Mouse (Mus musculus): ENCODE measurements around the gene Hhip. TPM values are rescaled to one million over a fixed set of nuclear protein-coding genes. Genes with fewer than 3 reads are reported as not detected.

Gene Hhip
- polyA plus RNA-seq, 1 experiment from 2014 or later = 3.6 TPM

GRCm38 (mm10) chr8:79952857-79953256 lies 104.9 kb downstream of the Hhip start:
- Histone ChIP-seq H3K27me3 (ENCODE audit: control insufficient read depth, insufficient read depth, low read depth, low read length) (no peaks in the 10 kb centered on the region), H3K4me1 (ENCODE audit: control insufficient read depth, insufficient read depth, low read length) (no peaks in the 10 kb centered on the region), H3K4me3 (ENCODE audit: low read depth, low read length) (no peak overlapping the region), H3K9me3 (replicated peaks; ENCODE audit: control insufficient read depth, low read length, poor library complexity, severe bottlenecking) (no peaks in the 10 kb centered on the region), H3K27ac (ENCODE audit: low read length) (no peak overlapping the region), H3K9ac (ENCODE audit: low read depth, low read length) (no peak overlapping the region), H3K36me3 (ENCODE audit: control insufficient read depth, insufficient read depth, low read length) (no peaks in the 10 kb centered on the region), H3K4me2 (ENCODE audit: low read length) (no peak overlapping the region)
- ATAC-seq = no peak
- 34% methylated on average over 3 of the region's 3 CpGs for WGBS

- WGBS = 86% methylated on average over 3 of the region's 3 CpGs
- ATAC-seq = no peak
- H3K4me2 ChIP-seq (ENCODE audit: low read length) = no peak overlapping the region
- H3K4me1 ChIP-seq (ENCODE audit: control insufficient read depth, insufficient read depth, low read length) = no peaks in the 10 kb centered on the region
- no peaks in the 10 kb centered on the region for H3K36me3 ChIP-seq (ENCODE audit: control insufficient read depth, insufficient read depth, low read length)
- no peaks in the 10 kb centered on the region for H3K9me3 ChIP-seq (replicated peaks; ENCODE audit: control insufficient read depth, low read length, poor library complexity, severe bottlenecking)
- H3K27ac ChIP-seq (ENCODE audit: low read length) = no peak overlapping the region
- no peak overlapping the region for H3K4me3 ChIP-seq (ENCODE audit: low read depth, low read length)
- no peak overlapping the region for H3K9ac ChIP-seq (ENCODE audit: low read depth, low read length)
- H3K27me3 ChIP-seq (ENCODE audit: control insufficient read depth, insufficient read depth, low read depth, low read length) = no peaks in the 10 kb centered on the region
These were observed 107.4 kb downstream of the Hhip start for GRCm38 (mm10) chr8:79950376-79950775.

- H3K4me1 ChIP-seq (ENCODE audit: control insufficient read depth, insufficient read depth, low read length) = no peaks in the 10 kb centered on the region
- 88% methylated on average over 9 of the region's 9 CpGs for WGBS
- H3K36me3 ChIP-seq (ENCODE audit: control insufficient read depth, insufficient read depth, low read length) = no peaks in the 10 kb centered on the region
- H3K9me3 ChIP-seq (replicated peaks; ENCODE audit: control insufficient read depth, low read length, poor library complexity, severe bottlenecking) = no peaks in the 10 kb centered on the region
- no peak overlapping the region for H3K4me3 ChIP-seq (ENCODE audit: low read depth, low read length)
- no peak overlapping the region for H3K9ac ChIP-seq (ENCODE audit: low read depth, low read length)
- no peaks in the 10 kb centered on the region for H3K27me3 ChIP-seq (ENCODE audit: control insufficient read depth, insufficient read depth, low read depth, low read length)
- no peak for ATAC-seq
- no peak overlapping the region for H3K4me2 ChIP-seq (ENCODE audit: low read length)
- no peak overlapping the region for H3K27ac ChIP-seq (ENCODE audit: low read length)
These were observed 112.2 kb downstream of the Hhip start for GRCm38 (mm10) chr8:79945501-79946076.

GRCm38 (mm10) chr8:79941070-79941469 lies 116.7 kb downstream of the Hhip start:
- no peaks in the 10 kb centered on the region for H3K4me1 ChIP-seq (ENCODE audit: control insufficient read depth, insufficient read depth, low read length)
- H3K4me3 ChIP-seq (ENCODE audit: low read depth, low read length) = no peak overlapping the region
- H3K4me2 ChIP-seq (ENCODE audit: low read length) = no peak overlapping the region
- no peaks in the 10 kb centered on the region for H3K36me3 ChIP-seq (ENCODE audit: control insufficient read depth, insufficient read depth, low read length)
- WGBS = 96% methylated on average over 5 of the region's 5 CpGs
- H3K27me3 ChIP-seq (ENCODE audit: control insufficient read depth, insufficient read depth, low read depth, low read length) = no peaks in the 10 kb centered on the region
- no peak for ATAC-seq
- H3K9ac ChIP-seq (ENCODE audit: low read depth, low read length) = no peak overlapping the region
- peaks cover 3% of the 10 kb centered on the region; the same call in 1 of the 2 replicates for H3K9me3 ChIP-seq (replicated peaks; ENCODE audit: control insufficient read depth, low read length, poor library complexity, severe bottlenecking)
- no peak overlapping the region for H3K27ac ChIP-seq (ENCODE audit: low read length)

- Histone ChIP-seq H3K9me3 (replicated peaks; ENCODE audit: control insufficient read depth, low read length, poor library complexity, severe bottlenecking) (peaks cover 3% of the 10 kb centered on the region; the same call in 1 of the 2 replicates), H3K27me3 (ENCODE audit: control insufficient read depth, insufficient read depth, low read depth, low read length) (no peaks in the 10 kb centered on the region), H3K9ac (ENCODE audit: low read depth, low read length) (no peak overlapping the region), H3K4me2 (ENCODE audit: low read length) (no peak overlapping the region), H3K4me1 (ENCODE audit: control insufficient read depth, insufficient read depth, low read length) (no peaks in the 10 kb centered on the region), H3K4me3 (ENCODE audit: low read depth, low read length) (no peak overlapping the region), H3K36me3 (ENCODE audit: control insufficient read depth, insufficient read depth, low read length) (no peaks in the 10 kb centered on the region), H3K27ac (ENCODE audit: low read length) (no peak overlapping the region)
- WGBS = 44% methylated on average over 9 of the region's 9 CpGs
- ATAC-seq = no peak
These were observed 120.9 kb downstream of the Hhip start for GRCm38 (mm10) chr8:79936856-79937445.

- Histone ChIP-seq H3K4me3 (ENCODE audit: low read depth, low read length) (no peak overlapping the region), H3K36me3 (ENCODE audit: control insufficient read depth, insufficient read depth, low read length) (no peaks in the 10 kb centered on the region), H3K27me3 (ENCODE audit: control insufficient read depth, insufficient read depth, low read depth, low read length) (no peaks in the 10 kb centered on the region), H3K27ac (ENCODE audit: low read length) (no peak overlapping the region), H3K4me2 (ENCODE audit: low read length) (no peak overlapping the region), H3K9me3 (replicated peaks; ENCODE audit: control insufficient read depth, low read length, poor library complexity, severe bottlenecking) (peaks cover 3% of the 10 kb centered on the region; the same call in 1 of the 2 replicates), H3K9ac (ENCODE audit: low read depth, low read length) (no peak overlapping the region), H3K4me1 (ENCODE audit: control insufficient read depth, insufficient read depth, low read length) (no peaks in the 10 kb centered on the region)
- WGBS = 48% methylated on average over 7 of the region's 7 CpGs
- no peak for ATAC-seq
These were observed 122.0 kb downstream of the Hhip start for GRCm38 (mm10) chr8:79935793-79936192.

- no peak overlapping the region for H3K27ac ChIP-seq (ENCODE audit: low read length)
- H3K9ac ChIP-seq (ENCODE audit: low read depth, low read length) = no peak overlapping the region
- H3K4me3 ChIP-seq (ENCODE audit: low read depth, low read length) = no peak overlapping the region
- no peaks in the 10 kb centered on the region for H3K36me3 ChIP-seq (ENCODE audit: control insufficient read depth, insufficient read depth, low read length)
- WGBS = 79% methylated on average over 4 of the region's 4 CpGs
- H3K4me2 ChIP-seq (ENCODE audit: low read length) = no peak overlapping the region
- H3K4me1 ChIP-seq (ENCODE audit: control insufficient read depth, insufficient read depth, low read length) = no peaks in the 10 kb centered on the region
- H3K9me3 ChIP-seq (replicated peaks; ENCODE audit: control insufficient read depth, low read length, poor library complexity, severe bottlenecking) = no peaks in the 10 kb centered on the region
- no peaks in the 10 kb centered on the region for H3K27me3 ChIP-seq (ENCODE audit: control insufficient read depth, insufficient read depth, low read depth, low read length)
- no peak for ATAC-seq
These were observed 128.6 kb downstream of the Hhip start for GRCm38 (mm10) chr8:79929202-79929601.

GRCm38 (mm10) chr8:79917211-79917610 lies 140.6 kb downstream of the Hhip start:
- WGBS = 74% methylated on average over 7 of the region's 7 CpGs
- H3K36me3 ChIP-seq (ENCODE audit: control insufficient read depth, insufficient read depth, low read length) = no peaks in the 10 kb centered on the region

More at GRCm38 (mm10) chr8:79917211-79917610, 140.6 kb downstream of the Hhip start:
- H3K4me2 ChIP-seq (ENCODE audit: low read length) = no peak overlapping the region
- H3K9ac ChIP-seq (ENCODE audit: low read depth, low read length) = no peak overlapping the region
- no peaks in the 10 kb centered on the region for H3K27me3 ChIP-seq (ENCODE audit: control insufficient read depth, insufficient read depth, low read depth, low read length)
- H3K4me1 ChIP-seq (ENCODE audit: control insufficient read depth, insufficient read depth, low read length) = no peaks in the 10 kb centered on the region
- H3K4me3 ChIP-seq (ENCODE audit: low read depth, low read length) = no peak overlapping the region
- H3K27ac ChIP-seq (ENCODE audit: low read length) = no peak overlapping the region
- no peaks in the 10 kb centered on the region for H3K9me3 ChIP-seq (replicated peaks; ENCODE audit: control insufficient read depth, low read length, poor library complexity, severe bottlenecking)
- ATAC-seq = no peak
